Mouse (Mus musculus): ENCODE data around the gene A030005K14Rik.

Gene A030005K14Rik

DNA sequence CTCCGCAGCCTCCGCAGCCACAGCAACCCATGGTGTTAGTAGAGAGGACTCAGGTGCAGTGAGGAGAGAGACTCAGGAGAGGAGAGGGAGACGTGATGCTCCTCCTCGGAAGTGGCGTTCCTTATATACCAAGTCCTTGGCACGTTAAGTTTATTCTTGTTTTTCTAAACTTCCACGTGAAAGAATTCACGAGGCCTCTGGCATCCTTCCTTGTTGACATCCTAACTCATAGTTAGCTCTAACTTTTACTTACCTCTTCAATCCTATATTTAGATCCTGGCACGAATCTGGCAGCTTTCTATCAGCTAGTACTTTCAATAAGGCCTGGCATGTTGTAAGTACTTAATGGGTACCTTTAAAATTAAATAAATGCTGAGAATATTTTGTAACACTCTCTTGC lies at the start of gene A030005K14Rik:
Gene A030005K14Rik, minus strand, starts transcription at position 101 of the 400 bp plus-strand sequence.
- no peak for DNase-seq

- no peak for DNase-seq
Observed at GRCm38 (mm10) chr1:83107410-83107978, 48.3 kb upstream of the A030005K14Rik start.

DNA sequence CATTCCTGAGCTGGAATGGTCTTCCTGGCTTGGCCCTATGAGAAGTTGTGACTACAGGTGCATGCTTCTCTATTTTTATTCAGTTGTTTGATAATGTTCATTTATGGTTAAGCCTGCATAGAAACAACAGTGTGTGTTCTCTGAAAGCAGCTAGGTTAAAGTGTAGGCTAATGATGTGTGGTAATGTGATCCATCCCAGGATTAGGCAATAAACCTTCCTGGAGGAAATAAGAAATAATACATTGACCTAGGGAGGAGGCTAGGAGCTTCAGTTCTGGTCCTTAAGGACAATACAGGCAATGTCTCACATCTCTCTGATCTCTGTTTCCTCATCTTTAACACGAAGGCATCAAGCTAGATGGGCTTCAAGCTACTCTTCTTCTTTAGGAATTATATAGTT lies 46.3 kb upstream of the A030005K14Rik start:
- DNase-seq, result no peak

GRCm38 (mm10) chr1:83101891-83102290 lies 42.7 kb upstream of the A030005K14Rik start:
- peak; percentile 18 for DNase-seq

GRCm38 (mm10) chr1:83099580-83100137 lies 40.5 kb upstream of the A030005K14Rik start:
- peak; percentile 12 for DNase-seq

GRCm38 (mm10) chr1:83099160-83099559 lies 40.0 kb upstream of the A030005K14Rik start:
- DNase-seq, result no peak

DNA sequence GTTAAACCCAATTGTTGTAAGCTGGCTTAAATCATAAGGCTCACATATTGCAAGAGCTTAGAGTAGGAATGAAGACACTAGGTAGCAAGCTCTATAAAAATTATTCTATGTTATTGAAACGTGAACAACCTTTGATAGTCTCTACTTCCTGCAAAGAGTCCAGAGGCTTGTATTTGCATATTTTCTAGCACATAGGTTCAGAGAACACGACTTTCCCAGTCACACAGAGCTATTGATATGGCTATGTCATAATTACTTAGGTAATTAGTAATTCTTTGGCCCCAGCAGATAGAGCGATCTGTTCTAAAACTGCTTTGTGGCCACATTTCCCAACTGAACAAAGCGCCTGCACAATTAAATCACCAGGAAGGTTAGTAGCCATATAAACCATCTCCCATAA lies 37.8 kb upstream of the A030005K14Rik start:
- DNase-seq, result no peak

DNA sequence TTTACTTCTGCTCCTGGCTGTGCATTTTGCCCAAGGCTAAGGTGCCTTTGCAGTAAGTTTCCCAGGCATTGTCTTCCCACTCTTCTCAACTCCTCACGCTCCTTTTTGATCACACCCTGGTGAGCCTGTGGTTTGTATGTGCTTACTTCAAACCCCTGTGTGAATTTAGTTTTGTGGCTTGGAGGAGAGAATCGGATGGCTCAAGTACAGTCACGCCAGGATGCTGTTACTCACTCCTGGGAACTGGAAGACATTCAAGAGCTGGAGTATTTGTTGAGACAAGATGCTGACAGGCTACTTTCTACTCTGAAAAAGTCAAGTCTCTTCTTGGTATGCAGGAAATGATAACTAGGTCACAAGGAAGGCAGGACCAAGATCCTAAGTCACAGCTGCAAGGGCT lies 32.1 kb upstream of the A030005K14Rik start:
- no peak for DNase-seq

DNA sequence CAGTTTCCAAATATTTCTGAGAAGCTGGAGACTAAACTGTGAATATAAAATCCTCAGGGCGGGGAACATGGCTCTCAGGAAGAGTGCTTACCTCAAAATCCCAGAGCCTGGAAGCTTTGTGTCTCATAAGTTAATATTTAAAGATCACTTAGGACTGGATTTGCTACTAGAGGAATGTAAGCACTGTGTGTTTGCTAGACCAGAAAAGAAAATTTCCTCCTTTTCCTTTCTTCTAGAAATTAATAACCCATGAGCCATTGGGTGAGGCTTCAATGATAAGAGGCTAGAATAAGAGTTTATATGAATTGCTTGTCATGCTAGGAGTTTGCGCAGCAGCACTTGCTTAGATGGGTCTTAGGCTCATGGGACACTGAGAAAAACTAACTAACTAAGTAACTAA lies 25.6 kb upstream of the A030005K14Rik start:
- no peak for DNase-seq

DNA sequence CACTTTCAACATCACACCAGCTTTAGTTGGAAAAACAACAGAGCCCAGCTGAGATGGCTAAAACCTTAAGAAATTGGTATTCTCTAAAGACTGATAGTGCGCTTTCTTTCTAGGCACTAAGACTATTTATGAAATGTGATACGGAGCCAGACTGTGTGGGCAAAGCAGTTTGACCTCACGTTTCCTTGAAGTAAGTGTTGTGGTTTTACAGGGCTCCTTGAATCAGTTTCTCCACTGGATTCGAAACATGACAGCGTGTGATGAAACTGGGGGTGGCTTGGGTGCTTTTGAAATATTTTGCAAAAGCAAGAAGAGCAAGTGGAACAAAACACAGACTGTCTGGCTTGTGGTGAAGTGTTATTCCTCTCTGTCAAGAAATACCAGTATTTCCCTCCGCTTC lies 17.8 kb upstream of the A030005K14Rik start:
- no peak for DNase-seq

DNA sequence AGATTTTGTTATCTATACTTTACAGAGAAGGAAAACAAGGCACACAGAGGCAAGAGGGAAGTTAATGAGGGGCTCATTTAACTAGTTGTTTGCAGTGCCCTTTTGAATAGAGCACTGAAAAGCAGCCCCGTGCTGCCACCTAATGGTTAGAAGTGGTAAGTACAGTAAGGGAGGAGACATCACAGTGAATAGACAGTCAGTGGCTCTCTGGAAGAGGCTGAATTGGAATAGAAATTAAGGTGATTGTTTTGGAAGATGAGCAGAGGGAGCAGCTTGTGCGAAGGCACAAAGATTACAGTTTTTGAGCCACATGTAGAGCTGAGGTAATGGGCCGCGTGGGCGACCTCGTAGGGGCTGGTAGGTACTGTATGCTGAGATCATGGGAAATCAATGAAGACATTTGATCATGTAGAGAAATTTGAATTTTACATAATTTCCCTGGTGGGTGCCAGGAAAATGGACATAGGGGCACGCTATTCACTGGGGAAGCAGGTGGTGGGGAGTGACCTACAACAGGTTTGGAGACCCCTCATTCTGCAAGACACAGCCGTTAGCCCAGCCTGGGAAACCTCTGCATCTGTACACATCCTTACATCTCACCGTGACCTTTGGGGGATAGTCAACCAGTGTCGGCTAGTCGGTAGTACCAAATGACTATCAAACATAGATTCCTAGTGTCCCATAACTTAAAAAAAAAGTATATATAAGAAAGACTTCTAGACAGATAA lies 17.2 kb upstream of the A030005K14Rik start:
- peak; percentile 48 for DNase-seq

DNA sequence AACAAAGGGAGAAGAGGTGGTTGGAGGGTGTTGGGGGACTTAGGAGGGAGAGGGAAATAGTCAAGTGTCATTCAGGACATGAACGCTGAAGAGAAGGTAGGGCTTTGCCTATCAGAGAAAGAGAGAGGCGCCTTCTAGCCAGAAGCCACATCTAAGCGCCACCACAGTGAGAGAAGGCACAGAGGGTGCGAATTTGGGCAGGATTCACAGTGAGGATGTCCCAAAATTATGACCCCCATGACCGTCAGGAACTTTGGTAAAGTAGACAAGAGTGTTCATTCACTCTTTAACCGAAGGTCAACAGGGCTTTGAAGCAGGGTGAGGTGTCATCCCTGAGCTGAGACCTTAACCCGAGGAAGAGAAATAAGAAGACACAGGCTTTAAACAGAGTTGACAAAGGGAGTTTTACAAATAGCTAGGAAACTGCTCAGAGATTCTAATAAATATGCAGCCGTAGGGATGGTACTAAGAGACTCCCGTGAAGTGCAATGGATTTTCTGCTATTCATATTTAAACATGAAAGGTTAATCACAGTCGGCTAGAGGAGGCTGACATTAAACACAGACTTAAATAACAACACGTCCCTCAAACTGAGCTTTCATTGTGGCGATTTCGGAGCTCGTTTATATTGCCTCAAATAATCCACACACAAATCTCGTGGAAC lies 16.5 kb upstream of the A030005K14Rik start:
- DNase-seq, result no peak

DNA sequence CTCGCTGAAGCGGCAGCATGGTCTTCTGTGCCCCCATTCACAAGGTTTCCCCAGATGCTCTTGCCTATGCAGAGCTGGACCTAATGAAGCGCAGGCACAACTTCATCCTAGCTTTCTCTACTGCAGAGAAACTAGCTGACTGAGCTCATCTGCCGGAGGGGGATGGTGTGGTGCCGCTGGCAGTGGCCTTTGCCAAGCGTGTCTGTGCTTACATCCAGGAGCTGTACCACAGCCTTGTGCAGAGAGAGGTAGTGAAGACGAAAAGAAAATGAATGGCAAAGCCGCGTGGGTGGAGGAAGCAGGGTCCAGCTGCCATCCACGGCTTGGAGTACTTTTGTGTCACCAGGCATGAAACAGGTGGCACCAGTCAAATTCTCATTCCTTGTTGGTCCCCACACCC lies 8.0 kb upstream of the A030005K14Rik start:
- DNase-seq, result no peak

DNA sequence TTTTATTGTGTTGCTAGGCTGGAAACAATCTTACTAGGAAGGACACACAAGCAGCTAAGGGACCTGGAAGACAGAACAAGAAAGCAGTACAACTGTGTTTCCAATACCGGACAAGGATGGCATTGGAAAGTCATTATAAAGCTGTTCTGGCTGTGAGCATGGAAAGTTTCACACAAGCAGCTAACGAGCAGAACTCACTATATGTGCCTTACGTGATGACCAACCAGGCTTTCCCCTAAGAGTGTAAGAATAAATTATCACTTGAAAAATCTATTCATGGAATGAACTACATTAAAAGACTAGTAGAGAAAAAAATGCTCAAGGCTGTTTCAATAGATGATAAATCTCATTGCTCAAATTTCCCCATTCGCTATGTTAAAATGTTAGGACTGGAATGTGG lies 7.4 kb upstream of the A030005K14Rik start:
- no peak for DNase-seq

GRCm38 (mm10) chr1:83064851-83065250 lies 5.7 kb upstream of the A030005K14Rik start:
- peak; percentile 25 for DNase-seq

DNA sequence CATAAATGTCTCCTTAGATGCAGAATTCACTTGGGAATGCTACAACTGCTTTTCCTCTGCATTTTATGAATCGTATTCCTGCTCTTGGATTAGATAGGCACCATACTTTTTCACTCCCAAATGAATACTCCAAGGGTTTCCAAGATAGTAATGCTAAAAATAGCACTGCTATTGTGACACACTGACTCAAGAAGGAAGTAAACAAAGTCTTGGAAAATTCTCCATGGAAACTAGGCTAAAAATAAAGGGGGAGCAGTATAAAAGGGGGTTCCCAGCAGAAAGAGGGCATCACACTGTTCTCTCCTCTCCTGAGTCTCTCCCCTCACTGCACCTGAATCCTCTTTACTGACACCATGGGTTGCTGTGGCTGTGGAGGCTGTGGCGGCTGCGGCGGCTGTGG lies 1.5 kb upstream of the A030005K14Rik start, which contains the start of gene Krtap28-13:
Gene Krtap28-13, plus strand, starts transcription at position 288 of the 400 bp plus-strand sequence.
- no peak for DNase-seq

DNA sequence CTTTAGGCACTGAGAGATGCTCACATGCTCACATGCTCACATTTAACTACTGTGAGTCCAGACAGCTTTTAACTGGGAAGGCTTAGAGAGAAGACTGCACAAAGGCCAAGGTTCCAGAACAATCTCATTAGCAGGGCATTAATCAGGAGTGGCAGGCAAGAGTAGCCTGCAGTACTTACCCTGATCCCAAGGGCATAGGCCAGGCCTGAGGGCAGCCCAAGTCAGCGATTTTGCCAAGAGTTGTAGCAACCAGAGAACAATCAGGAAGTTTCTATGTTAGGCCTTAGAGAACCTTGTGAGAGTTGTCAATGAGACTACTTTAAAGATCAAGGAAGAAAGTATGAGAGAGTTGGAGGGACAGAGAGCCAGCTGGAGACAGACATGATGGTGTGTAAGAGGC lies 697 bp downstream of the A030005K14Rik start:
- peak; percentile 57 for DNase-seq

DNA sequence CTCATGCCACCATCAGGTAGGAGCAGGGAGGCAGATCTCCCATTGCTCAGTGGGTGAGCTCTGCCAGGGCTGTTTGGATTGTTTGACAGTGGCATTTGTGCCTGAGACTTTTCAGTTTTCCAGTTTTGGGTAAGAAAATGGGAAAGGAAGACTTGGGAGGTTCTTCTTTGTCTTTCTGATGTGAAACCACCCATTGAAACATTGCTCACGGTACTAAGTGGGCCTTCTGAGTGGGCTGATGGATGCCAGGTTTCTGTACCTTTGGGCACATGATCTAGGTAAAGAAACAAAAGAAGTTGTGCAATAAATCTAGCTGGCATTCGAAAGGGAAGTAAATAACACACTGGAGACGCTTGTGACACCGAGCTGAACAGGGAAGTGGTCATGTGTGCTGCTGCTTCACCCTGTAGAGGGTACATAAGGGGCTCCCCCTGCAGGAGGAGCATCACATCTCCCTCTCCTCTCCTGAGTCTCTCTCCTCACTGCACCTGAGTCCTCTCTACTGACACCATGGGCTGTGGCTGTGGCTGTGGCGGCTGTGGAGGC lies 14.2 kb downstream of the A030005K14Rik start, which contains the start of gene Gm47969:
Gene Gm47969, plus strand, starts transcription at position 51 of the 546 bp plus-strand sequence.
- DNase-seq, result no peak

DNA sequence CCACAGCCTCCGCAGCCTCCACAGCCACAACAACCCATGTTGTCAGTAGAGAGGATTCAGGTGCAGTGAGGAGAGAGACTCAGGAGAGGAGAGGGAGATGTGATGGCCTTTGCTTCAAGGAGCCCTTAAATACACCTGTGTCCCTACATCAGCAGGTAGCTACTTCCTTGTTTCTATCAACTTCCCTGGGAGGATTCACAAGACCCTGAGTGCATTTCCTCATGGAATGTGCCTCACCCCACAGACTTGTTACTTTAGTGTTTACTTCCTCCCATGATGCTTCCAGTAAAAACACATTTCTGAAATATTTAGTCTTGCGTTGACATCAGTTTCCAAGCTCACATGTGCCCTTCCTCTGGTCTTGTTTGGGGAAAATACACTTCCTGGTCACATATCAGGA lies 16.8 kb downstream of the A030005K14Rik start, which contains the start of gene Krtap28-10:
Gene Krtap28-10, minus strand, starts transcription at position 101 of the 400 bp plus-strand sequence.
- no peak for DNase-seq

DNA sequence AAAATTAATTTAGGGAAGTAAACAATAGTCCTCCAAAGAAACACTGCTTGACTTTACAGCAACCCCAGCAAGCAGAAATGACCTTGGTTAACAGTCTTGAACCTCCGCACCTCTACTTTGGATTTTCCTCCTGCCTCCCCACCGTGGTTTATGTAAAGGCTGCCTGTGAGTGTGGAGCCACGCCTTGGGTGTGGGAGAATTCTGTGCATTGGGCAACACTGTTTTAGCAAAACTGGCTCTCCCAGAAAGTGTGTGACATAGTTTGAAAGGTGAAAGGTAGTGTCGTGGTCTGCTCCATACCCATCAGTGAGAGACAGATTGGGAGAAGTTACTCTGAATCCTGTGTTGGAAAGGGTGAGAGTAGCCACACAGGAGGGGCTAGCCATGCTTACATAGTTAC lies 20.1 kb downstream of the A030005K14Rik start:
- no peak for DNase-seq

- peak; percentile 63 for DNase-seq
Observed at GRCm38 (mm10) chr1:83038109-83038672, 21.0 kb downstream of the A030005K14Rik start, which contains the start of gene Slc19a3. Gene Slc19a3 (minus strand): TSS chr1:83038448.

GRCm38 (mm10) chr1:83036892-83037667 lies 22.1 kb downstream of the A030005K14Rik start:
- DNase-seq, result no peak
